Mouse (Mus musculus): Measurements from ENCODE around the gene Spib.

GRCm38 (mm10) chr7:44487936-44488335, 43.9 kb downstream of the Spib start:
- TF ChIP-seq CHD2 (IDR thresholded peaks at IDR 0.05; ENCODE audit: low read depth, low read length) (no peak), HCFC1 (IDR thresholded peaks at IDR 0.05; ENCODE audit: borderline replicate concordance, insufficient read depth, low read length) (no peak), ZC3H11A (IDR thresholded peaks at IDR 0.05; ENCODE audit: borderline replicate concordance, low read depth, low read length) (no peak), MAFK (IDR thresholded peaks at IDR 0.05; ENCODE audit: insufficient read depth, low read depth, low read length) (no peak), ZNF384 (IDR thresholded peaks at IDR 0.05; ENCODE audit: low read depth, low read length) (no peak)

Measured in ES-E14 (cell line).